Mouse (Mus musculus) thymus, adult 2 months (tissue): ENCODE measurements around the gene Fam122a.

Experiments used
- CTCF ChIP-seq: fragments of 200-500 bp; IDR thresholded peaks from 2 replicates; pipeline ENCODE4 v1.5.1; 2012; ENCODE audit warnings: mild to moderate bottlenecking, control low read depth, low read length, moderate library complexity, borderline replicate concordance; ENCODE audit not compliant: control insufficient read depth, poor library complexity, insufficient read depth; ENCODE audit errors: extremely low read depth
- POLR2A ChIP-seq: fragments of 200-500 bp; IDR thresholded peaks from 2 replicates; pipeline ENCODE4 v1.6.1; 2012; ENCODE audit warnings: mild to moderate bottlenecking, low read length, control low read depth, moderate library complexity; ENCODE audit not compliant: control insufficient read depth, poor library complexity, insufficient read depth; ENCODE audit errors: extremely low read depth

- TF ChIP-seq POLR2A (no peak), CTCF (no peak)
Observed at GRCm38 (mm10) chr19:24463011-24463410, 14.1 kb downstream of the Fam122a start.
